Mouse (Mus musculus): ENCODE measurements around the gene Arl16.

DNA sequence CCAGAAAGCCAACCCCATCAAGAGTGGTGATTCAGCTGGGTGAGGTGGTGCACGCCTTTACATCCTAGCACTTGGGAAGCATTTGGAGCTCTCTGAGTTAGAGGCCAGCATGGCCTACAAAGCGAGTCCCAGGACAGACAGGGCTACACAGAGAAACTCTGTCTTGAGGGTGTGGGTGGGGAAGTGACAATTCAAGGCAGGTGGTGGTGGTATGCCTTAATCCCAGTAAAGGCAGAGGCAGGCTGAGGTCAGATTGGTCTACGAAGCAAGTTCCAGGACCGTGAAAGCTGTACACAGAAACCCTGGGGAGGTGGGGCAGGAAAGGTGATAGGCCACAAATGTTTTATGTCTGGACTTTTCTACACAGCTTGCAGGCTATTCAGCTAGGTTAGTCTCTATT, 12.4 kb downstream of the Arl16 start:
- no peak for TF ChIP-seq CTCF (IDR thresholded peaks at IDR 0.05; ENCODE audit: control insufficient read depth, insufficient read depth, insufficient read length)
- no peak for TF ChIP-seq MYOD1 (IDR thresholded peaks at IDR 0.05; ENCODE audit: control insufficient read depth, insufficient read length, low read depth)
- TF ChIP-seq USF1 (IDR thresholded peaks at IDR 0.05; ENCODE audit: low read depth), result no peak
- no peak for TF ChIP-seq CEBPB (IDR thresholded peaks at IDR 0.05; ENCODE audit: low read depth)
- no peak for TF ChIP-seq MAX (IDR thresholded peaks at IDR 0.05)
- no peak for TF ChIP-seq FOSL1 (IDR thresholded peaks at IDR 0.05; ENCODE audit: insufficient read depth, low read length, poor library complexity, severe bottlenecking)

Data from C2C12 (cell line).